Mouse (Mus musculus) gastrocnemius, adult 2 months (tissue): Measurements from ENCODE around the gene Lrguk. TPM values are rescaled to one million over a fixed set of nuclear protein-coding genes. Genes with fewer than 3 reads are reported as not detected.
A peak's percentile ranks its signal among the peaks of the same experiment; 100 is the strongest.

Experiments
- DNase-seq: peaks from one replicate; pipeline ENCODE4 v3.0.0; 2022
- H3K27ac ChIP-seq: fragments of 200-600 bp; 2 replicates; pipeline ENCODE4 v1.8.1; 2022; ENCODE audit warnings: mild to moderate bottlenecking
- H3K4me3 ChIP-seq: fragments of 200-600 bp; 2 replicates; pipeline ENCODE4 v1.8.1; 2022; ENCODE audit warnings: mild to moderate bottlenecking, moderate library complexity
- CTCF ChIP-seq: fragments of 200-600 bp; IDR thresholded peaks from 2 replicates; pipeline ENCODE4 v1.8.1; 2022; ENCODE audit warnings: antibody characterized with exemption, mild to moderate bottlenecking, moderate library complexity
- intact Hi-C: fragments of 180-260 bp; cut with DNase I; formaldehyde crosslinking; loops from one replicate; pipeline ENCODE4 v1.15.1; 2025
- total RNA-seq, 2 experiments: library from RNA; stranded (reverse); gene quantifications; 2 replicates each; pipeline ENCODE4 v1.2.3; 2021

The Lrguk gene
- total RNA-seq, 2 experiments from 2014 or later, result 0.03 TPM; not detected in 1

DNA sequence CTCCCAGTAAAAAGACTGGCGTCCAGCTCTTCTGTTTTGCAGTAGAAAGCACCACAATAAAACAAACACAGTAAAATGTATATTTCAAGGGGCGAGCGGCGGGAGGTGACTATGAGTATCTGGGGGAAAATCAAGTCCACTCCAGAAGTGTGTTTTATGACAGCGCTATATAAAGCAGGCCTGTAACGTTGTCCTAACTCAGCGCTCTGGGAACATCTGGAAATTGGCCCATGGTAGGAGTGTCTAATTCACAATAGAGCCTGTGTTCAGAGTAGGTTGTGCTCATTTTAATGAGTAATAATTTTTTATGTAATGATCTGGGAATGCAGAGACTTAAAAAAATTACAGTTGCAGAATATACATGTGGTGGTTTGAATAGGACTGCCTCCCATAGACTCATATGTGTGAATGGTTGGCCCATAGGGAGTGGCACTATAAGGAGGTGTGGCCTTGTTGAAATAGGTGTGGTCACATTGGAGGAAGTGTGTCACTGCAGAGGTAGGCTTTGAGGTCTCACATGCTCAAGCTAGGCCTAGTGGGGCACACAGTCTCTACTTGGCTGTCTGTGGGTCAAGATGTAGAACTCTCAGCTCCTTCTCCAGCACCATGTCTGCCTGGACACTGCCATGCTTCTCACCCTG is 87.7 kb downstream of the Lrguk start:
- TF ChIP-seq CTCF, result no peak
- intact Hi-C loops, result no loop called here
- H3K27ac ChIP-seq, result no peak overlapping the region
- no peak for DNase-seq
- no peak overlapping the region for H3K4me3 ChIP-seq

DNA sequence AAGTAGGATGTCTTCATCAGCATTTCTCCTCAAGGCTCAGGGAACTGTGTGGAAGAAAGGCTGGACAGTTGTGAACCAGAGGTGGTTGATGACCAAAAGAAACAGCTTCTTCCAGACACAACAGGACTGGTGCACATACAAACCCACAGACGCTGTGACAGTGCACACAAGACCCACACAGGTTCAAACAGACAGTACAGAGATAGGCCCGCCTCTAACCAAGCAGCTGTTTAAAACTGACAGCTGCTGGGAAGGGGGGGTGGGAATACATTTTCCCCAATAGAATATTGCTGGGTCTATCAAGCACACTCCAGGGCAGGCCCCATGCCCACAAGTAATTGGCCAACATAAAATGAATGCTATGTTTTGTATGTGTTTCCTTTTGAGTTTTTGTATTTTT is 95.2 kb downstream of the Lrguk start:
- no peak overlapping the region for H3K27ac ChIP-seq
- TF ChIP-seq CTCF, result no peak
- intact Hi-C loops, result no loop called here
- H3K4me3 ChIP-seq, result no peak overlapping the region
- DNase-seq, result no peak

DNA sequence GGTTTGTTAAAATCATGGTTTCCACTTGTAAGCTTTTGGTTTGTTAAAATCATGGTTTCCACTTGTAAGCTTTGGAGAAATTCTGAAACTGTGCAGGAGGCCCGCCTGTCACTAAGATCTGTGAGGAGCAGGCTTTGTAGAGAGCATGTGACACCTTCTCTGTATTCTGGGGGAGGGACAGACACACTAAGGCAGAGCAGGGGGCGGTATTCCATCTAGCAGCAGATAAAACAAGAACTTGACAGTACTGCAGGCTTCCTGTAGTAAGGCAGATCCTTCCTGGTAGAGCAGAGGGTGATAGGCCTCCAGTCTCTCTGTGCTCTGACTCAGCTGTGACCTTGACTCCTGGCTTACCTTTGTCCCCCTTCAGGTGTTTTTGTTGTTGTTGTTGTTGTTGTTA is 100.0 kb downstream of the Lrguk start:
- Histone ChIP-seq H3K27ac (no peak overlapping the region), H3K4me3 (no peak overlapping the region)
- no peak for DNase-seq
- intact Hi-C loops, result no loop called here
- no peak for TF ChIP-seq CTCF

DNA sequence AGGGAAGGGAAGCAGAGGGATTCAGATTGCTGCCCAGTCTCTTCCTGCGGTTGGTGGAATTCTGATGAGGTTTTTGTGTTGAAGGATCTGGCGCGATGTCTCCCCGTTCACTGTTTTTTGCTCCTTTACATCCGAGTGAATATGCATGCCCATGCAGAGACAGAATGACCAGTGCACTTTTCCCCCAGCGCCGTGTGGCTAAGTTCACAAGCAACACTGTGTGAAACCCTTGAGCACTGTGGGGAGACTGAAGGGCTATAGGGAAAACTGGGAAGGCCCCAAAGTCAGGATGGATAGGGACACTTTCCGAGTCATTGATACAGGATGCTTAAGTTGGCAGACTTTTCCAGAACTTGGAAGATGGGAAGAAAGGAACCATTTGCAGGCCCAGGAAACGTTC is 103.1 kb downstream of the Lrguk start:
- no peak for DNase-seq
- Histone ChIP-seq H3K27ac (no peak overlapping the region), H3K4me3 (no peak overlapping the region)
- intact Hi-C loops, result no loop called here
- TF ChIP-seq CTCF, result no peak

DNA sequence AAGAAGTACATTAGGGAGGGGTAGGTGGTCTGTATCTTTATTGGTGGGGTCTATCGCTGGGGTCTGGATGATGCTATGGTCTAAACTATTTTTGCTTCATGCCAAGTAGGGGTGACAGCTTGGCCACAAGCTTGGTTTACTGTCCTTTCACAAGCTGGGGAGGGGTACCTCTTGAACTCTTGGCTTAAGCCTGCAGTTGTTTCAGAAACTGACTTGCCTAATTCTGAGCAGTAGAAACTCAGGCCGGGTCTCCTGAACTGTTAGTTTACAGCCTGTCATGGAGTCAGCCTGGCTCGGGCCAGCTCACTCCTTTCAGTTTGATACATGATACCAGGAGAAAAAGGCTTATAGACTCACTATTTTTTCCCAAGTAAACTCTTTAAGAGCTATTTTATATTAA is 109.1 kb downstream of the Lrguk start:
- no peak for TF ChIP-seq CTCF
- no peak for DNase-seq
- intact Hi-C loops, result no loop called here
- H3K27ac ChIP-seq, result no peak overlapping the region
- no peak overlapping the region for H3K4me3 ChIP-seq

DNA sequence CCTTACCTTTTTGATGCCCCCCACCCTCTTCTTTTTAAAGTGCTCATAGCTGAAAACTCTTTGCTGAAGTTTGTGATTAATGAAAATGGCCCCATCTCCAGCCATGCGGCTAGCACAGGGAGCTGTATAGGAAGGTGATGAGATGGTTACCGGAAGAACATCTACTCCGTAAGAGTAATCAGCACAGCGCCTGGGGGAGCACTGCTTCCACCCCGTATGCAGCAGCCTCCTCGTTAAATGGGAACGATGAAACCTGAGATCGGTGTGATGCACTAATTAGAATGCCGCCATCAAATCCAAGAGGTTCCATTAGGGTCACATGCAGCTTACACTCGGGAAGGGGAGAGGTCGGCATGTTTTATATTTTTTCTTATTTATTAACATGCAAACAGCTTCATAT is 113.7 kb downstream of the Lrguk start:
- H3K4me3 ChIP-seq, result no peak overlapping the region
- intact Hi-C loops, result no loop called here
- DNase-seq, result no peak
- TF ChIP-seq CTCF, result no peak
- H3K27ac ChIP-seq, result no peak overlapping the region

DNA sequence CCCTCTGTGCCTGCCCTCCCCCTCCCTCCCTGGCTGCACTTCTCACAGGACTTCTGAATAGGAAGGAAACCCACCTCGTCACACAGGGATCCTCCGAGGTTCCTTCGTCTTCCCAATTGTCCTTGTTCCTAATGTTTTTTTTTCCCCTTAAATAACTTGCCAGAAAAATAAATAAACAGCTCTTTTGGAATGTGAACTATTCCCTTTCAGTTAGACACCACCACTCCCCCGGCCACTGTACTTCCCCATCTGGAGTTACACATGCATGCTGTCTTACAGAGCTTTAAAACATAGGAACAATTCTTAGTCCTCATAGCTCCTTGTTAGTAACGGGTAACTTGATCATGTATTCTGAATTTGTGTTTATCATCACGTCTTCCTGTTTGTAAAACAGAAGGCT is 116.8 kb downstream of the Lrguk start:
- Histone ChIP-seq H3K4me3 (no peak overlapping the region), H3K27ac (no peak overlapping the region)
- no peak for DNase-seq
- TF ChIP-seq CTCF, result no peak
- intact Hi-C loops, result no loop called here

DNA sequence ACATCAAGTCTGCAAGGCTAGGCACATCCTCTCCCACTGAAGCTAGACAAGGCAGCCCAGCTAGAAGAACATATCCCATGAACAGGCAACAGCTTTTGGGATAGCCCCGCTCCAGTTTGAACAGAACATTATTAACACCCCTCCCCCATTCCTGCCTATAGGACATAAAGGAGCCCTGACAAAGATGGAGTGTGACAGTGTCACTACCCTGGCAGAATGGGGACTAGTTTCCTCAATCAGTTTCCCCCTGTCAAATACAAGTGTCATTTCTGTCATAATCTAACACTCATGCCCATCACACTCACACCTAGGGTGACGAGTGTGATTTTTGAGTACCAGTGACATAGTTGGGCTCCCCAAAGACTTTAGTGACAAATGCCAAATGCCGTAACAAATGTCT is 118.8 kb downstream of the Lrguk start:
- intact Hi-C loops, result no loop called here

DNA sequence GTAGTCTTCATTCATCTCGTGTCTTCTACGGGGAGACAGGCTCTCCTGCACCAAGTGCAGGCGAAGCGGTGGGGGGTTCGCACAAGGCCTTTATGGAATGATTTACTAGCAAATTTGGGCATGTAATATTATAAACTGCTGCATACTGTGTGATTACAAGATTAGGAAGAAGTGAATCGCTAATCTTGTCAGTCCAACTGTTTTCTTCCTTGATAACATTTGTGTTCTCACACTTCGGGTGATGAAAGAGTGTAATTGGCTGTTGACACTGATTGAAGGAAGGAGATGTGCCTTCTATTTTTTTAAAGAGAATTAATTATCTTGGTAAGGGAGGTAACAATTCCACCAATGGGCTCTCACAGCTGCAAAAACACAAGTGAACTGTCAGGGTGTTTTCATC is 119.4 kb downstream of the Lrguk start:
- Histone ChIP-seq H3K27ac (no peak overlapping the region), H3K4me3 (no peak overlapping the region)
- no peak for TF ChIP-seq CTCF
- intact Hi-C loops, result no loop called here
- DNase-seq, result no peak

More for the DNA sequence above, 118.8 kb downstream of the Lrguk start:
- Histone ChIP-seq H3K27ac (no peak overlapping the region), H3K4me3 (no peak overlapping the region)
- TF ChIP-seq CTCF, result no peak
- no peak for DNase-seq

DNA sequence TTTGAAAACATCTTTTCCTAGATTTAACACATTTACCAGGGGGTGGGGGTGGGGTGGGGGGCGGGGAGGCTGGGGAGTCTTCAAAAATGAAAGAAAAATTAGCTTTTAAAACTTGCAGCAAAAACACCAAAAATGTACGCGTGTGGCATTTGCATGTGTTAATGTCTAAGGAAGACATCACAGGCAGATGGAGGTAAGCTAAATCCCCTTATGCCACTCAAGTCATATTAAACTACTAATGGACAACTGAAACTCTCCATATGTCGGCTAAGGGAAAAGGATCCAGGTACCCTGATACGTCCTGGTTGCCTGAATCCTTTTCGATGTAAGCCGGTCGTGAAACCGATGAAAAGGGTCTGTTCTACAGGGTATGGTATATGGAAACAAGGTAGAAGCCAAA is 119.8 kb downstream of the Lrguk start:
- no peak overlapping the region for H3K4me3 ChIP-seq
- intact Hi-C loops, result no loop called here
- DNase-seq, result no peak
- TF ChIP-seq CTCF, result no peak
- H3K27ac ChIP-seq, result no peak overlapping the region

DNA sequence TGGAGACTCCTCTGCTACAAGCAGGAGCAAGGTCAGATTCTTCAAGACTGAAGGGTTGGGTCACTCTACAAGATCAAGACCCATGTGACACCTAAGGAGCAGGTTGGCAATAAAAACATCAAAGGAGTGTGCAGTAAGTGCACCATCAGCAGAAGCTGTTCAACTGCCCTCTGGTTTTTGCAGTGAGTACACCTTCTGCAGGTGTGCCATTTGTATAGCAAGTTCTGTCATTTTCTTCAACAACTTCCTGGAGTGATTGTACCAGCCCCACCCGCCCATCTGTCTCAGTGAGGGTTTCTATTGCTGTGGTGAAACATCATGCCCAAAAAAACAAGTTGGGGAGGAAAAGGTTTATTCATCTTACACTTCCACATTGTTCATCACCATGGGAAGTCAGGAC is 120.6 kb downstream of the Lrguk start:
- intact Hi-C loops, result no loop called here
- TF ChIP-seq CTCF, result no peak
- no peak for DNase-seq
- H3K4me3 ChIP-seq, result no peak overlapping the region
- H3K27ac ChIP-seq, result no peak overlapping the region

DNA sequence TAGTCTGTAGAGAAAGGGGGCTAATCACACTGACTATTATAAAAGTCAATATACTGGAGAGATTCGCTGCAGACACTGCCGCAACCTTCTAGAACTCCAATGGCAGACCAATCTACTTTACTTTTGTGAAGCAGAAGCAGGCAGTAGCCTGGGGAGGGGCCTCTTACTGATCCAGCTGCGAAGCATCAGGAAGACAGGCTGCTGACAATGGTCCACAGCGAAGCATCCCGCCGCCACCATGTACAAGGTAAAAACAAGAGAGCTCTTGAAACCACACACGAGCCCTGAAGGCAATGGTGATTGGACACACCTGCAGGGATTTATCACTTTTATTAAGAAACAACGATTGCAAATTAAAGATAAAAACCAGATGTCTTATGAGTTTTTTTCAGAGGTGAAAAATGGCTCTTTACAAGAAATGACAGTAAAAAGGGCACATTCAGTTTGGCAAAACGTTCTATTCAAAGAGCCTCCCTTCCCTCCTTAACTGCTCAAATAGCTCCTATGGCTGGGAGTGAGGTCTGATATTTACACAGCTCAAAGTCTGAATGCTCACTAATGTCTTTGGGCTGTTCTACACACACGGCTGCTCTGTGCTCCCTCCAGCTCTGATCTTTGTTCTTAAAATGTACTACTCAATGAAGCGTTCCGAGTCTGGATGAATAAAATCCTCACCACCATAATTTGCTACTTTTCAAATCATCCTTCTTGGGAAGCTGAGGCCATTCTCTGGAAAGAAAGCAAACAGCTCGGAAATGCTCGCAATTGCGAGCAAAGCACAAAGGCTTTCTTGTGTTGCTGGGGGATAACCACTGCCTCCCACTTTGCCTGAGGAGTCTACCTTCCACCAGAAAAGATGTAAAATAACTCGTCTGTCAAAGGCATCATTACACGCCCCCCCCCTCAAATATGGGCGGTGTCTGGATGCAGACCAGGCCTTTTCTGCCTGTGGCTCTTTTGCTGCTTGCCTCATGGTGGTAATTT is 124.1 kb downstream of the Lrguk start:
- DNase-seq, result no peak
- no peak overlapping the region for H3K27ac ChIP-seq
- no peak for TF ChIP-seq CTCF
- no peak overlapping the region for H3K4me3 ChIP-seq
- intact Hi-C loops, result no loop called here

DNA sequence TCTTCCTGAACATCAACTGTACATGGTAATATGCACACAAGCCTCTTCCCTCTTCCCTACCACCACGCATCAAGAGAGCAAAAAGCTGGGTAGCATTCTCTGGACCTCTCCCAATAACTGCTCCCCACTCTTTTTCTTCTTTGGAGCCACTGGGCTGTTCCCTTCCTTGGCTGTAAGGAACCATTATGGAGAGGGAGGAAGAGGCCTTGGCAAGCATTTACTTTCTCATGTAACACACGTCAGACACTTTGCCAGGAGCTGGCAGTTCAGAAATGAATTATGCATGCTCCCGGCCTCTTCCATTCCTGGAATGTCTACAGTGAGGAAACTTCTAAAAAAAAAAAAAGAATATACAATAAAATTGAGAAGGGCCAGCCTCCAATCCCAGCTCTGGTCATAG is 125.0 kb downstream of the Lrguk start:
- DNase-seq, result peak; percentile 50
- TF ChIP-seq CTCF, result no peak
- Histone ChIP-seq H3K4me3 (no peak overlapping the region), H3K27ac (no peak overlapping the region)
- intact Hi-C loops, result no loop called here
